Mouse (Mus musculus): ENCODE results near the gene Nav2. TPM values are rescaled to one million over a fixed set of nuclear protein-coding genes. Genes with fewer than 3 reads are reported as not detected.

The Nav2 gene
- polyA plus RNA-seq, 1 experiment from 2014 or later = 7.5 TPM

GRCm38 (mm10) chr7:49066828-49067227 is 158.3 kb downstream of the Nav2 start:
- DNase-seq (ENCODE audit: low spot score) (no peak), ATAC-seq (ENCODE audit: insufficient number of reproducible peaks, low FRiP score, low TSS enrichment, low read depth) (no peak)
- Histone ChIP-seq H3K27ac (replicated peaks; ENCODE audit: low read depth, low read length) (no peak overlapping the region), H3K9me3 (ENCODE audit: control insufficient read depth, low read length) (no peaks in the 10 kb centered on the region), H3K36me3 (ENCODE audit: control insufficient read depth, insufficient read depth, low read length) (no peaks in the 10 kb centered on the region), H3K9ac (ENCODE audit: low read length) (no peak overlapping the region), H3K4me1 (ENCODE audit: control insufficient read depth, insufficient read depth, low read length) (no peaks in the 10 kb centered on the region), H3K27me3 (ENCODE audit: control insufficient read depth, insufficient read depth, low read length) (no peaks in the 10 kb centered on the region), H3K4me2 (ENCODE audit: low read depth, severe bottlenecking) (no peak overlapping the region), H3K4me3 (ENCODE audit: low read depth, low read length) (no peak overlapping the region)
- WGBS = 88% methylated on average over 1 of the region's 1 CpGs

GRCm38 (mm10) chr7:49069396-49069961 is 161.0 kb downstream of the Nav2 start:
- no peaks in the 10 kb centered on the region for H3K27me3 ChIP-seq (ENCODE audit: control insufficient read depth, insufficient read depth, low read length)
- H3K4me3 ChIP-seq (ENCODE audit: low read depth, low read length) = no peak overlapping the region
- H3K27ac ChIP-seq (replicated peaks; ENCODE audit: low read depth, low read length) = no peak overlapping the region
- H3K4me1 ChIP-seq (ENCODE audit: control insufficient read depth, insufficient read depth, low read length) = no peaks in the 10 kb centered on the region
- 64% methylated on average over 12 of the region's 12 CpGs for WGBS
- H3K36me3 ChIP-seq (ENCODE audit: control insufficient read depth, insufficient read depth, low read length) = no peaks in the 10 kb centered on the region
- no peaks in the 10 kb centered on the region for H3K9me3 ChIP-seq (ENCODE audit: control insufficient read depth, low read length)
- H3K9ac ChIP-seq (ENCODE audit: low read length) = no peak overlapping the region
- H3K4me2 ChIP-seq (ENCODE audit: low read depth, severe bottlenecking) = no peak overlapping the region
- ATAC-seq (ENCODE audit: insufficient number of reproducible peaks, low FRiP score, low TSS enrichment, low read depth) (no peak), DNase-seq (ENCODE audit: low spot score) (no peak)

- 38% methylated on average over 1 of the region's 1 CpGs for WGBS
Measured at GRCm38 (mm10) chr7:49070621-49071020, 162.1 kb downstream of the Nav2 start.

GRCm38 (mm10) chr7:49071141-49071567 is 162.6 kb downstream of the Nav2 start:
- Histone ChIP-seq H3K4me3 (ENCODE audit: low read depth, low read length) (no peak overlapping the region), H3K27ac (replicated peaks; ENCODE audit: low read depth, low read length) (no peak overlapping the region), H3K4me2 (ENCODE audit: low read depth, severe bottlenecking) (no peak overlapping the region), H3K9ac (ENCODE audit: low read length) (no peak overlapping the region), H3K4me1 (ENCODE audit: control insufficient read depth, insufficient read depth, low read length) (no peaks in the 10 kb centered on the region), H3K36me3 (ENCODE audit: control insufficient read depth, insufficient read depth, low read length) (no peaks in the 10 kb centered on the region), H3K27me3 (ENCODE audit: control insufficient read depth, insufficient read depth, low read length) (no peaks in the 10 kb centered on the region), H3K9me3 (ENCODE audit: control insufficient read depth, low read length) (no peaks in the 10 kb centered on the region)
- no peak for DNase-seq (ENCODE audit: low spot score)
- WGBS = 29% methylated on average over 7 of the region's 7 CpGs
- no peak for ATAC-seq (ENCODE audit: insufficient number of reproducible peaks, low FRiP score, low TSS enrichment, low read depth)

More at GRCm38 (mm10) chr7:49070621-49071020, 162.1 kb downstream of the Nav2 start:
- Histone ChIP-seq H3K4me2 (ENCODE audit: low read depth, severe bottlenecking) (no peak overlapping the region), H3K4me3 (ENCODE audit: low read depth, low read length) (no peak overlapping the region), H3K9me3 (ENCODE audit: control insufficient read depth, low read length) (no peaks in the 10 kb centered on the region), H3K4me1 (ENCODE audit: control insufficient read depth, insufficient read depth, low read length) (no peaks in the 10 kb centered on the region), H3K27me3 (ENCODE audit: control insufficient read depth, insufficient read depth, low read length) (no peaks in the 10 kb centered on the region), H3K9ac (ENCODE audit: low read length) (no peak overlapping the region), H3K36me3 (ENCODE audit: control insufficient read depth, insufficient read depth, low read length) (no peaks in the 10 kb centered on the region), H3K27ac (replicated peaks; ENCODE audit: low read depth, low read length) (no peak overlapping the region)
- no peak for DNase-seq (ENCODE audit: low spot score)
- ATAC-seq (ENCODE audit: insufficient number of reproducible peaks, low FRiP score, low TSS enrichment, low read depth) = no peak

- H3K9ac ChIP-seq (ENCODE audit: low read length) = no peak overlapping the region
- no peak overlapping the region for H3K4me3 ChIP-seq (ENCODE audit: low read depth, low read length)
- no peaks in the 10 kb centered on the region for H3K4me1 ChIP-seq (ENCODE audit: control insufficient read depth, insufficient read depth, low read length)
- 36% methylated on average over 10 of the region's 10 CpGs for WGBS
- DNase-seq (ENCODE audit: low spot score) (no peak), ATAC-seq (ENCODE audit: insufficient number of reproducible peaks, low FRiP score, low TSS enrichment, low read depth) (no peak)
- no peak overlapping the region for H3K27ac ChIP-seq (replicated peaks; ENCODE audit: low read depth, low read length)
- no peaks in the 10 kb centered on the region for H3K36me3 ChIP-seq (ENCODE audit: control insufficient read depth, insufficient read depth, low read length)
- no peaks in the 10 kb centered on the region for H3K27me3 ChIP-seq (ENCODE audit: control insufficient read depth, insufficient read depth, low read length)
- no peak overlapping the region for H3K4me2 ChIP-seq (ENCODE audit: low read depth, severe bottlenecking)
- no peaks in the 10 kb centered on the region for H3K9me3 ChIP-seq (ENCODE audit: control insufficient read depth, low read length)
Measured at GRCm38 (mm10) chr7:49075333-49075934, 166.9 kb downstream of the Nav2 start.

- Histone ChIP-seq H3K27ac (replicated peaks; ENCODE audit: low read depth, low read length) (no peak overlapping the region), H3K4me1 (ENCODE audit: control insufficient read depth, insufficient read depth, low read length) (no peaks in the 10 kb centered on the region), H3K9me3 (ENCODE audit: control insufficient read depth, low read length) (no peaks in the 10 kb centered on the region), H3K27me3 (ENCODE audit: control insufficient read depth, insufficient read depth, low read length) (no peaks in the 10 kb centered on the region), H3K36me3 (ENCODE audit: control insufficient read depth, insufficient read depth, low read length) (no peaks in the 10 kb centered on the region), H3K9ac (ENCODE audit: low read length) (no peak overlapping the region), H3K4me2 (ENCODE audit: low read depth, severe bottlenecking) (no peak overlapping the region), H3K4me3 (ENCODE audit: low read depth, low read length) (no peak overlapping the region)
- DNase-seq (ENCODE audit: low spot score) (no peak), ATAC-seq (ENCODE audit: insufficient number of reproducible peaks, low FRiP score, low TSS enrichment, low read depth) (no peak)
- 67% methylated on average over 8 of the region's 8 CpGs for WGBS
Measured at GRCm38 (mm10) chr7:49076283-49076694, 167.8 kb downstream of the Nav2 start.

GRCm38 (mm10) chr7:49078930-49079329 is 170.4 kb downstream of the Nav2 start:
- Histone ChIP-seq H3K4me3 (ENCODE audit: low read depth, low read length) (no peak overlapping the region), H3K9ac (ENCODE audit: low read length) (no peak overlapping the region), H3K36me3 (ENCODE audit: control insufficient read depth, insufficient read depth, low read length) (no peaks in the 10 kb centered on the region), H3K4me2 (ENCODE audit: low read depth, severe bottlenecking) (no peak overlapping the region), H3K27ac (replicated peaks; ENCODE audit: low read depth, low read length) (no peak overlapping the region), H3K9me3 (ENCODE audit: control insufficient read depth, low read length) (no peaks in the 10 kb centered on the region), H3K27me3 (ENCODE audit: control insufficient read depth, insufficient read depth, low read length) (no peaks in the 10 kb centered on the region), H3K4me1 (ENCODE audit: control insufficient read depth, insufficient read depth, low read length) (no peaks in the 10 kb centered on the region)
- 76% methylated on average over 5 of the region's 5 CpGs for WGBS
- no peak for ATAC-seq (ENCODE audit: insufficient number of reproducible peaks, low FRiP score, low TSS enrichment, low read depth)
- no peak for DNase-seq (ENCODE audit: low spot score)

GRCm38 (mm10) chr7:49082585-49083165 is 174.2 kb downstream of the Nav2 start:
- Histone ChIP-seq H3K4me2 (ENCODE audit: low read depth, severe bottlenecking) (no peak overlapping the region), H3K9me3 (ENCODE audit: control insufficient read depth, low read length) (no peaks in the 10 kb centered on the region), H3K4me1 (ENCODE audit: control insufficient read depth, insufficient read depth, low read length) (no peaks in the 10 kb centered on the region), H3K27me3 (ENCODE audit: control insufficient read depth, insufficient read depth, low read length) (no peaks in the 10 kb centered on the region), H3K27ac (replicated peaks; ENCODE audit: low read depth, low read length) (no peak overlapping the region), H3K36me3 (ENCODE audit: control insufficient read depth, insufficient read depth, low read length) (no peaks in the 10 kb centered on the region), H3K9ac (ENCODE audit: low read length) (no peak overlapping the region), H3K4me3 (ENCODE audit: low read depth, low read length) (no peak overlapping the region)
- WGBS = 73% methylated on average over 4 of the region's 4 CpGs
- ATAC-seq (ENCODE audit: insufficient number of reproducible peaks, low FRiP score, low TSS enrichment, low read depth) (no peak), DNase-seq (ENCODE audit: low spot score) (no peak)
